Mouse (Mus musculus) gonadal fat pad, adult 2 months (tissue): ENCODE data around the gene Gk5. TPM values are rescaled to one million over a fixed set of nuclear protein-coding genes. Genes with fewer than 3 reads are reported as not detected.
"Not testable (repeated sequence)": the region's sequence is repeated elsewhere in the genome, so short reads cannot be mapped to it uniquely, and the experiment has no call there.

Experiments
- DNase-seq: peaks from one replicate; pipeline ENCODE4 v3.0.0-alpha.2; 2012; ENCODE audit warnings: low read depth
- polyA plus RNA-seq: library from polyadenylated mRNA; depleted of rRNA; stranded (reverse); fragments of >200 nt; gene quantifications from 2 replicates; pipeline ENCODE4 v1.2.3, GENCODE M21; 2012

The Gk5 gene
- polyA plus RNA-seq, 1 experiment: 11.7 TPM

- no peak for DNase-seq
Observed at GRCm38 (mm10) chr9:96143633-96144032, 24.5 kb downstream of the Gk5 start.

DNA sequence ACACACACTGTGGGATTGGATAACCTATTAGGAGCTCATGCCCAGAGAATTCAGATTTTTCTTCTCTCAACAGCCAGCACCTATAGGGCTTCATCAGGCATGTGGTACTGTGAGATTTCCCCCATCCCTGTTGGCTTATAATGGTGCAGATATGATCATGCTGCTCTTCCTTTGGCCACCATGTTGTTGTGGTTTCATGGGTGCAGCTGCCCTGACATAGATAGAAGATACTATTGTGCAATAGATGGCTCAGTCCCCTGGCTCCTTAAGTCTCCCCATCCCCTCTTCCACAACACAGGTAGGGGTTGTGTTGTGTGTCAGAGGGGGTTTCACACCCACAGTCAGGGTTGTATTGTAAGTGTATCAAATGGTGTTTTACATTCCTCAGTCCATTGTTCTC, 25.7 kb downstream of the Gk5 start:
- DNase-seq: no peak

- DNase-seq: no peak
Observed at GRCm38 (mm10) chr9:96152801-96153200, 33.6 kb downstream of the Gk5 start.

- no peak for DNase-seq
Observed at GRCm38 (mm10) chr9:96158431-96158830, 39.3 kb downstream of the Gk5 start.

GRCm38 (mm10) chr9:96159047-96159446, 39.9 kb downstream of the Gk5 start:
- no peak for DNase-seq

GRCm38 (mm10) chr9:96160767-96161166, 41.6 kb downstream of the Gk5 start:
- no peak for DNase-seq

DNA sequence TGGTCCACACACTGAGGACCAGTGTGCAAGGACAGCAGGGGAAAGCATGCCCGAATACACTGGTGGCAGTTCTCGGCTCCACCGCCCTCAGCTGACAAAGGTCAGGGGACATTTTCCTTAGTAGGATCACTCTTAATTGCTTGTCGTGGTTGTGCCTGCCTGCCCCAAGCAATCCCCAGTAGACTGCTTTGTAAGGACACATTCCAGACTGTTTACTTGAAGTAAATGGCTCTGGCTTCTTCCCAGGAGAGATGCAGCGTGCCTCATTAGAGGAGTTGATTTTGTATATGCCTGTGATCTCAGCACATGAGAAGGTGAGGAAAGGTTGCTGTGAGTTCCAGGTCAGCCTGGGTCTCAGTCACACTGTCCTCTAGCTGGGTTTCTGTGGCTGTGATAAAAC, 43.3 kb downstream of the Gk5 start:
- no peak for DNase-seq

- DNase-seq: no peak
Observed at GRCm38 (mm10) chr9:96163443-96163842, 44.3 kb downstream of the Gk5 start.

- DNase-seq: not testable (repeated sequence)
Observed at GRCm38 (mm10) chr9:96163983-96164382, 44.8 kb downstream of the Gk5 start.

DNA sequence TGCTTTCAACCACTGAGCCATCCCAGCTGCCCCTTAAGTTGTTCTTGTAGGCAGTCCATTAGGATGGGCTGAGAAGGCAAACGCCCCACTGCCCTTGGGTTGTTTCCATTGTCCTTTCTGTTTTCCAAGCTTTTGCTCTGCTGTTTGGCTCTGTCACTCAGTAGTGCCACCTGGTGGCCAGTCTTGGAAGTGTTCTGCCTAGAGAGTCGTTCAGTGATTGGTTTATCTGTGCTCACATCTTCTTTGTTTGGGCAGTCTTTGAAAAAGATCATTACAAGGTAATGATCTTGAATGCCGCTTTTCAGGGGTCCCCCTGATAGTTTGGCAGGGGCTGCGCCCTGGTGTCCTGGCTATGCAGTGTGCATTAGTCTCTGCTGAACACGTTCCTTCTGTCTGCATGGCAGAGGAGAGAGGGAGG, 48.0 kb downstream of the Gk5 start:
- no peak for DNase-seq

GRCm38 (mm10) chr9:96170600-96170999, 51.4 kb downstream of the Gk5 start:
- DNase-seq: no peak

DNA sequence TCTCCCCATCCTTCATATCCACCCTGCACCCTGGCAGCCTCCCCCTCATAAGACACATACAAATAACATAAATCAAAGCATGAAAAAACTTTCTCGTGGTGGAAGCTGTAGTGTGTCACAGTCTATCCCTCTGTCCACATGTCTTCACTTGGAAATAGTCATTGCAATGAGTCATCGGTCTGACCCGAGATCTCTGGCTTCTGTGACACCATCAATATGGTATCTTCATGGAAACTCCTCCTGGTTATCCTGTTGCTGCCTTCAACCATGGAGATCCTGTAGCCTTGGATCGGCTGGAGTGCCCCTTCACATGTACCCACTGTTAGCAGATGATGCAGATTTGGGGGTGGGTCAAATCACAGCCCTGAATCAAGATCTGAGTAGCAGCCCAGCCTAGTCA, 65.7 kb downstream of the Gk5 start:
- DNase-seq: no peak

DNA sequence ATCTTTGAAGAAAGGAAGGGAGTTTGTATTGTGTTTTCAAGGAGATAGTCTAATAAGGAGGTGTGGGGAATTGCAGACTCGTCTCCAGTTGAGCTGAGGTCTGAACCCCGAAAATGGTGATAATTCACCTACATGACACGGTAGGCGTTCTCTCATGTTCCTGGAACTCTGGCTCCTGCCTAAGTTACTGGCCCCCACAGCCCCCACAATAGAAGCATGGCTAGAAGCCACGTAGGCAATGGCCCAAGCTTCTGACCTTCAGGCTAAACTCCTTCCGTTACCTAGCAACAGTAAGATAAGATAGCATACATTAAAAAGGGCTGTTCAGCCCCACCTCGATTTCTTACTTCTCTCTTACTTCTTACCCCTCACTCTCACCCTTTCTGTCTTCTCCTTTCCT, 67.5 kb downstream of the Gk5 start:
- no peak for DNase-seq

DNA sequence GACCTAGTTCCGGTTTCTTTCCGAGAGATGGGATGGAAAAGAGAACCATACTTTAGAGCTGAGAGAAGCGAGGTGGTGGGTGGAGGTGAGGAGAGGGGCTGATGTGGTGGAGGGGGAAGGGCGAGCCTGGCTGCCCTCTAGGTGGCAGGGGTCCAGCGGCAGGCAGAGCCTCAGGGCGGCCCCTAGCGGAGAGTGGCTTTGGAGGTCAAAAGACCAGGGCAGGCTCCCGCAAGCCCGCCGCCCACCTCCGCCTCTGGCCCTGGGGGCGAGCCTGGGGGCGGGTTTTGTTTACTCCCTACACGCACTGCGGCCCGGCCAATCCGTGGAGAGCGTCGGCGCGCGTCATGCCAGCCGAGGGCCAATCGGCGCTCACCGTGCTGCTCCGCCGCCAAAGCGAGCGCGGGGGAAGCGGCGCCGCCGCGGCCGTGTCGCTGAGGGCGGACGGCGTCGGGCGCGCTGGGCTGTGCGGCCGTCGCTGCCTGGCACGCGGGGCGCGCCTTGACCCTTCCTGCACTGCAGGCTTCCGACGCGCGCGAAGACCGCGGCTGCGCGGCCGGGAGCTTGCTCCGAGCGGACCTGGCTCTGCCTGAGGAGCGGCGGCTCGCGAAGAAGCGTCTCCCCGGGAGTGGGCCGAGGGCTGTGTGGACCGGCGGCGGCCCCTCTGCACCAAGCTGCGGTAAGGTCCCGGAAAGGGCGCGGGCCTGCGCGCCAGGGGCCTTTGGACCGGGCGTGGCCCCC, 76.9 kb downstream of the Gk5 start, which contains the start of gene Tfdp2:
Gene Tfdp2, plus strand, starts transcription at position 391 of the 738 bp plus-strand sequence.
- peak; percentile 33 for DNase-seq

GRCm38 (mm10) chr9:96196636-96197181, 77.5 kb downstream of the Gk5 start:
- DNase-seq: no peak

GRCm38 (mm10) chr9:96197806-96198205, 78.6 kb downstream of the Gk5 start:
- DNase-seq: peak; percentile 27

DNA sequence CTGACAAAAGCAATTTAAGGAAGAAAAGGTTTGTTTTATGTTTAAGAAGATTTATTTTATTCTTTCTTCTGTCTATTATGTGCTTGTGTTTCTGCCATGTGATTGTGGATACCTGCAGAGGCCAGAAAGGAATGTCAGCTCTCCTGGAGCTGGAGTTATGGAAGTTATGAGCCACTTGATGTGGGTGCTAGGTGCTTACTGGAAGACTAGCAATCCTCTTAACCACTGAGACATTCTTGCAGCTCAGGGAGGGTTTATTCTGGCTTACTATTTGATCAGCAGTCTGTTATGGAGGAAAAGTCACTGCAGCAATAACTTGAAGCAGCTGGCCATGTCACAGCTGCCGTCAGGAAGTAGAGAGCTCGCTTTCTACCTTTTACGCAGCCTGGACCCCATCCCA, 84.5 kb downstream of the Gk5 start:
- DNase-seq: no peak

DNA sequence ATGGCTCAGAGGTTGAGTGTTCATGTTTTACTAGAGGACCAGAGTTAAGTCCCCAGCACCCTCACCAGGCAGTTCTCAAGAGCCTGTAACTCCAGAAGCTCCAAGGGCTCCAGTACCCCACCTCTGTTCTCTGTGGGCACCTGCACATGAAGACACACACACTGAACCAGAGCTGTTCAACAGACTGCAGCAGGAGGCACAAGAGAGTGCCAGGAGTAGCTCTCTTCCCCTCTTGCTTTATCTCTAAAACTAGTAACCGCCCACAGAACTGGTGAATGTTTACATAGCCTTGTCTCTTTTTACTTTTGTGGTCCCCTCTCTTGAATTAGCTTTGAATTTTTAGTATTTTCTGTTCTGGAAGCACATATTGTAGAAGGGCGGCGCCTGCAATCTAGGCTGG, 88.3 kb downstream of the Gk5 start:
- DNase-seq: no peak

GRCm38 (mm10) chr9:96213036-96213645, 94.0 kb downstream of the Gk5 start:
- DNase-seq: no peak

DNA sequence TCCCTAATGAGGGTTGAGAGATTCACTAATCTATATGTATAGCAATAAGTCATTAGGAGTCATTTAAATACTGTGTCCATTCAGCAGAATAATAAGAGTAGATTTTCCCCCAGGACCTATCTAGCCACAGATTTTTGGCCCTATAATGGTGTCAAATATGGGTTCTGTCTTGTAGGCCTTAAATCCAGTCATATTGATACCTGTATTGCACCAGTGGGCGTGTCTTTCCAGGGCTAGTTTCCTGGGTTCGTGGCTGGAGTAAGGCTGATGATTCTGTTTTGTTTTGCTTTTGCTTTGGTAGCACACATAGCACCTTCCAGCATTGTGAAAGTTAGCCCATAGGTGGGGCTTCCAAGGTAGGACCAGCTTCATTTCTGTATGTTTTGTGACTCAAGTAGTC, 95.0 kb downstream of the Gk5 start:
- DNase-seq: no peak

DNA sequence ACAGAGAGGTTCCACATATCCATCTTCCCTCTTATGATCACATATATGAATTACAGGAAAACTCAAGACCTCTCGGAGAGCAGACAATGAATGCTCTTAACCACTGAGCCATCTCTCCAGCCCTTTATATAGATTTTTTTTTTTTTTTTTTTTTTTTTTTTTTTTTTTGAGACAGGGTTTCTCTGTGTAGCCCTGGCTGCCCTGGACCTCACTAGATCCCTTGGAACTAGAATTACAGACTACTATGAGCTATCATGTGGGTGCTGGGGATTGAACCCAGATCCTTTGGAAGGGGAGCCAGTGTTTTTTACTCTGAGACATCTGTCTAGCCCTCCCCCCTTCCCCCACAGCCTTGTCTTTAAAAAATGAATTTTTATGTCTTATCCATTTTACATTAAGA, 98.1 kb downstream of the Gk5 start:
- DNase-seq: no peak

DNA sequence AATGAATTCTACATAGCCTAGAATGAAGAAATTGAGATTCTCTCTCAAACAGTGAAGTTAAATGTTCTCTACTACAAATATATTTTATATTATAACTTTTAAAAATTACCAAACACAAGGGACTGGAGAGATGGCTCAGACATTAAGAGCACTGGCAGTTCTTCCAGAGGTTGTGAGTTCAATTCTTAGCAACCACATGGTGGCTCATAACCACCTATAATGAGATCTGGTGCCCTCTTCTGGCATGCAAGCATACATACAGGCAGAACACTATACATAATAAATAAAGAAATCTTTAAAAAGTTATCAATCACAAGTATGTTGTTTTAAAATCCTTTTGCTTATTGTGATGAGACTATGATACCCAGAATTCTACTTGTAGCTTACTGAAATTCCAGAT, 98.6 kb downstream of the Gk5 start:
- DNase-seq: no peak

GRCm38 (mm10) chr9:96219114-96219669, 100.0 kb downstream of the Gk5 start:
- DNase-seq: no peak
